Mouse (Mus musculus): ENCODE data around the gene Npdc1. TPM values are rescaled to one million over a fixed set of nuclear protein-coding genes. Genes with fewer than 3 reads are reported as not detected.
"Not testable (repeated sequence)": the region's sequence is repeated elsewhere in the genome, so short reads cannot be mapped to it uniquely, and the experiment has no call there.

The Npdc1 gene
- total and polyA plus RNA-seq, 2 experiments from 2014 or later, result 21.0 to 43.0 TPM

DNA sequence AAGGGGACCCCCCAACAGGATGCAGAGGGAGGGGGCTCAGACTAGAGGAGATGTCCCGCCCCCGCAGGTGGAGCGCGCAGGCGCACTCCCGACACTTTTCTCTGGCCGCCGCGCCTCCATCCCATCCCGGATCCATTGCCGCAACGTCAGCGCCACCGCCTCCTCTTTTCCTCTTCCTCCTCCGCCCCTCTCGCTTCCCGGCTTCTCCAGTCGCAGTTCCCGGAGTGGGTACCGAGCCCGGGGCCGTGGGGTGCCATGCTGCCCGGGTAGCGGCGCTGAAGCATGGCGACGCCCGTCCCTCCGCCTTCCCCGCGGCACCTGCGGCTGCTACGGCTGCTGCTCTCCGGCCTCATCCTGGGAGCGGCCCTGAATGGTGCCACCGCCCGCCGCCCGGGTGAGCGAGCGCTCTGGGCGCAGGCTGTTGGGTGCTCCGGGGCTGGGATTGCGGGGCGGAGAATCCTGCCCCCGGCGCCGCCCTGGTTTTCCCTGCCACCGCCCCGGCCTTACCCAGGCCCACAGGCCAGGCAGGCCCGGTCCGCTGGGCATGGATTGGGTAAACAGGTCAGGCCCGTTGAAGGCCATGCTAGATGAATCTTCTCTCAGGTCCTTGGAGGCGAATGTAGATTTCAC, 3.9 kb downstream of the Npdc1 start:
- Histone ChIP-seq H3K4me2 (ENCODE audit: low read depth, low read length) (peak overlapping the region; percentile 65), H3K9ac (replicated peaks; ENCODE audit: low read depth, low read length) (peak overlapping the region; percentile 52), H3K36me3 (replicated peaks; ENCODE audit: control insufficient read depth, insufficient read depth, low read length) (no peaks in the 10 kb centered on the region), H3K4me1 (ENCODE audit: control insufficient read depth, insufficient read depth) (no peaks in the 10 kb centered on the region), H3K27me3 (ENCODE audit: control insufficient read depth, insufficient read depth, low read length) (peaks cover 68% of the 10 kb centered on the region), H3K4me3 (ENCODE audit: low read depth, low read length) (peak overlapping the region; percentile 52), H3K27ac (ENCODE audit: low read depth) (no peak overlapping the region), H3K9me3 (replicated peaks; ENCODE audit: control insufficient read depth, low read length) (no peaks in the 10 kb centered on the region)
- peak; percentile 47; the same call in 1 of the 2 replicates for ATAC-seq (ENCODE audit: insufficient read depth, low read depth)
- TF ChIP-seq EP300 (IDR thresholded peaks at IDR 0.05; ENCODE audit: low read depth) (no peak), CTCF (IDR thresholded peaks at IDR 0.05; ENCODE audit: low read depth) (no peak)
- DNase-seq (ENCODE audit: low spot score), result no peak
- 2% methylated on average over 50 of the region's 54 CpGs for WGBS

DNA sequence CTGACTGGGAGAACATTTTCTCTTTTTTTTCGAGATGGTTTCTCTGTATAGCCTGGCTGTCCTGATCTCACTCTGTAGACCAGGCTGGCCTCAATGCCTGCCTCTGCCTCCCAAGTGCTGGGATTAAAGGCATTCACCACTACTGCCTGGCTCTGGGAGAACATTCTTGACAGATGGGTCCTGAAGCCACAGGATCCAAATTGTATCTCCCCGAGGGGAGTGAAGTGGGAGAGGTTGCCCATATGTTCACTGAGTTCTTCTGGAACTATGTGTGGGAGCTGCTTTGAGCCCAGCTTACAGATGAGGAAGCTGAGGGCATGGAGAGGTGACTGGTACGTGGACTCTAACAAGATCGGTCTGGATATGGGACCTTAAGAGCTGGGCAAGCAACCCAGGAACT, 4.8 kb downstream of the Npdc1 start:
- H3K9ac ChIP-seq (replicated peaks; ENCODE audit: low read depth, low read length), result no peak overlapping the region
- TF ChIP-seq CTCF (IDR thresholded peaks at IDR 0.05; ENCODE audit: low read depth) (no peak), EP300 (IDR thresholded peaks at IDR 0.05; ENCODE audit: low read depth) (no peak)
- H3K4me1 ChIP-seq (ENCODE audit: control insufficient read depth, insufficient read depth), result no peaks in the 10 kb centered on the region
- H3K27me3 ChIP-seq (ENCODE audit: control insufficient read depth, insufficient read depth, low read length), result peaks cover 58% of the 10 kb centered on the region
- H3K27ac ChIP-seq (ENCODE audit: low read depth), result no peak overlapping the region
- DNase-seq (ENCODE audit: low spot score) (no peak), ATAC-seq (ENCODE audit: insufficient read depth, low read depth) (no peak)
- no peaks in the 10 kb centered on the region for H3K9me3 ChIP-seq (replicated peaks; ENCODE audit: control insufficient read depth, low read length)
- no peaks in the 10 kb centered on the region for H3K36me3 ChIP-seq (replicated peaks; ENCODE audit: control insufficient read depth, insufficient read depth, low read length)
- H3K4me2 ChIP-seq (ENCODE audit: low read depth, low read length), result peak overlapping the region; percentile 65; the same call in 1 of the 2 replicates
- H3K4me3 ChIP-seq (ENCODE audit: low read depth, low read length), result no peak overlapping the region
- WGBS, result 75% methylated on average over 4 of the region's 4 CpGs

DNA sequence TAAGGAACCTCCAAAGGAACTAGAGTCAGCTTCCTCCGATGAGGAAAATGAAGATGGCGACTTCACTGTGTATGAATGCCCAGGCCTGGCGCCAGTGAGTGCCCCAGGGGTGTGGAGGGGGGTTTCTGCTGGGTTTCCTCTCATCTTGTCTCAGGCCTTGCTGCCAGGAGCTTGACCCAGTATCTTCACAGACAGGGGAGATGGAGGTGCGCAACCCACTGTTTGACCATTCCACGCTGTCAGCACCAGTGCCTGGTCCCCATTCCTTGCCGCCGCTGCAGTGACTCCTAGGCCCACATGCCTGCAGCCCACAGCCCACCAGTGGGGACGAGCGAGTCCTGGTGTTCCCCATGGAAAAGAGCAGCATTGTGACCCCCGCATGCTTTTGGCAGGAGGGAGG, 9.8 kb downstream of the Npdc1 start:
- Histone ChIP-seq H3K27me3 (ENCODE audit: control insufficient read depth, insufficient read depth, low read length) (peaks cover 9% of the 10 kb centered on the region), H3K9ac (replicated peaks; ENCODE audit: low read depth, low read length) (no peak overlapping the region), H3K4me1 (ENCODE audit: control insufficient read depth, insufficient read depth) (no peaks in the 10 kb centered on the region), H3K9me3 (replicated peaks; ENCODE audit: control insufficient read depth, low read length) (no peaks in the 10 kb centered on the region), H3K4me2 (ENCODE audit: low read depth, low read length) (no peak overlapping the region), H3K4me3 (ENCODE audit: low read depth, low read length) (no peak overlapping the region), H3K27ac (ENCODE audit: low read depth) (no peak overlapping the region), H3K36me3 (replicated peaks; ENCODE audit: control insufficient read depth, insufficient read depth, low read length) (0 out of 2 replicates have a peak, but pooled peaks cover 7% of the 10 kb centered on the region)
- no peak for ATAC-seq (ENCODE audit: insufficient read depth, low read depth)
- no peak for DNase-seq (ENCODE audit: low spot score)
- TF ChIP-seq CTCF (IDR thresholded peaks at IDR 0.05; ENCODE audit: low read depth), result no peak
- TF ChIP-seq EP300 (IDR thresholded peaks at IDR 0.05; ENCODE audit: low read depth), result no peak
- WGBS, result 73% methylated on average over 10 of the region's 10 CpGs

DNA sequence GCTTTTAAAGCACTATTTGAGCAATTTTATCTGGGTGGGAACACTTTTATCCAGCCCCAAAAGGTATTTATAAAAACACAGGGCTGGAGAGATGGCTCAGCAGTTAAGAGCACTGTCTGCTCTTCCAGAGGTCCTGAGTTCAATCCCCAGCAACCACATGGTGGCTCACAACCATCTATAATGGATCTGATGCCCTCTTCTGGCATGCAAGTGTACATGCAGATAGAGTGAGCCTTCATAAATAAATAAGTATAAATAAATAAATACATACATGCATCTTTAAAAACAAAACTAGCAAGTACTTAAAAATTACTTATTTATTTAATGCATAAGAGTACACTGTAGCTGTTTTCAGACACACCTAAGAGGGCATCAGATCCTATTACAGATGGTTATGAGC, 14.3 kb downstream of the Npdc1 start:
- H3K4me1 ChIP-seq (ENCODE audit: control insufficient read depth, insufficient read depth); H3K27ac ChIP-seq (ENCODE audit: low read depth); H3K9ac ChIP-seq (replicated peaks; ENCODE audit: low read depth, low read length); H3K4me3 ChIP-seq (ENCODE audit: low read depth, low read length); H3K9me3 ChIP-seq (replicated peaks; ENCODE audit: control insufficient read depth, low read length); DNase-seq (ENCODE audit: low spot score); H3K4me2 ChIP-seq (ENCODE audit: low read depth, low read length); H3K36me3 ChIP-seq (replicated peaks; ENCODE audit: control insufficient read depth, insufficient read depth, low read length); ATAC-seq (ENCODE audit: insufficient read depth, low read depth); H3K27me3 ChIP-seq (ENCODE audit: control insufficient read depth, insufficient read depth, low read length): not testable (repeated sequence)

DNA sequence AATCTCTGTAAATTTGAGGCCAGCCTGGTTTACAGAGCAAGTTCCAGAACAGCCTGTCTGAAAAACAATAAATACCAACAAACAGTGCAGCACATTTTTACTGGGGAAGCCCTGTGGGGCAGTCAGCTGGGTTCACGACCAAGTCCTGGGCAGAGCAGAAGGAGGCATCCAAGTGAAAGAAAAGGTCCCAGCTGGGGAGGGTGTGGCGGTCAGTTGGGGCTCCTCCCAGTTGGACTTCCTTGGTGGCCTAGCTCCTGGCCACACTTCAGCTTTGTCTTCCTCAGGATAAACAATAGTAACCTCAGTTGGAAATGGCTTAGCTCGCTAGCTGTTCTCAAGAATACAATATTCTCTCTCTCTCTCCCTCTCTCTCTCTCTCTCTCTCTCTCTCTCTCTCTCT, 18.3 kb downstream of the Npdc1 start:
- Histone ChIP-seq H3K27me3 (ENCODE audit: control insufficient read depth, insufficient read depth, low read length) (0 out of 2 replicates have a peak, but pooled peaks cover under 1% of the 10 kb centered on the region), H3K9ac (replicated peaks; ENCODE audit: low read depth, low read length) (no peak overlapping the region), H3K36me3 (replicated peaks; ENCODE audit: control insufficient read depth, insufficient read depth, low read length) (no peaks in the 10 kb centered on the region), H3K4me2 (ENCODE audit: low read depth, low read length) (no peak overlapping the region), H3K27ac (ENCODE audit: low read depth) (no peak overlapping the region), H3K9me3 (replicated peaks; ENCODE audit: control insufficient read depth, low read length) (no peaks in the 10 kb centered on the region), H3K4me3 (ENCODE audit: low read depth, low read length) (no peak overlapping the region), H3K4me1 (ENCODE audit: control insufficient read depth, insufficient read depth) (no peaks in the 10 kb centered on the region)
- TF ChIP-seq EP300 (IDR thresholded peaks at IDR 0.05; ENCODE audit: low read depth) (no peak), CTCF (IDR thresholded peaks at IDR 0.05; ENCODE audit: low read depth) (no peak)
- no peak for DNase-seq (ENCODE audit: low spot score)
- WGBS, result 38% methylated on average over 3 of the region's 3 CpGs
- no peak for ATAC-seq (ENCODE audit: insufficient read depth, low read depth)

DNA sequence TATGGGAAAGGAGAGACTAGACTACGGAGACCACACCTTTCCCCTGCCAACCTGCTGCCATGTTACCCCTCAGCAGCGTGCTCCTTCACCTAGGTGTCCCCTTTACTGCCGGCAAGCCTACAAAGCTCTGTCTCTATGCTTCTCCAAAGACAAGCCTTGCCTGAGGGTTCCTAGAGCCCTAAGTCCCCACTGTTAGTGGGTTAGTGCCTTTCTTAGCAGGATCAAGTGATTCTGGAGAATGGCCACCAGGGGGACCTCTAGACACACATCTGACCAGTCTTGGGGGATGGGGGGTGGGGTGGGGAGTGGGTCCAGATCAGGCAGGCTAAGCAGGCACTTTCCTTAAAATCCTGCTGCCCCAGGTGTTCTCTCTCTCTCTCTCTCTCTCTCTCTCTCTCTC, 22.7 kb downstream of the Npdc1 start:
- H3K4me2 ChIP-seq (ENCODE audit: low read depth, low read length), result no peak overlapping the region
- DNase-seq (ENCODE audit: low spot score) (peak; percentile 39), ATAC-seq (ENCODE audit: insufficient read depth, low read depth) (no peak)
- TF ChIP-seq EP300 (IDR thresholded peaks at IDR 0.05; ENCODE audit: low read depth) (no peak), CTCF (IDR thresholded peaks at IDR 0.05; ENCODE audit: low read depth) (peak; percentile 65)
- no peaks in the 10 kb centered on the region for H3K36me3 ChIP-seq (replicated peaks; ENCODE audit: control insufficient read depth, insufficient read depth, low read length)
- WGBS, result 21% methylated on average over 3 of the region's 3 CpGs
- H3K4me3 ChIP-seq (ENCODE audit: low read depth, low read length), result no peak overlapping the region
- no peak overlapping the region for H3K9ac ChIP-seq (replicated peaks; ENCODE audit: low read depth, low read length)
- H3K4me1 ChIP-seq (ENCODE audit: control insufficient read depth, insufficient read depth), result no peaks in the 10 kb centered on the region
- no peaks in the 10 kb centered on the region for H3K9me3 ChIP-seq (replicated peaks; ENCODE audit: control insufficient read depth, low read length)
- H3K27me3 ChIP-seq (ENCODE audit: control insufficient read depth, insufficient read depth, low read length), result peaks cover 36% of the 10 kb centered on the region
- no peak overlapping the region for H3K27ac ChIP-seq (ENCODE audit: low read depth)

Data from heart, postnatal 0 days (tissue).